Mouse (Mus musculus) ES-Bruce4 (cell line): ENCODE results near the gene Zbtb20. TPM values are rescaled to one million over a fixed set of nuclear protein-coding genes. Genes with fewer than 3 reads are reported as not detected.

Experiments used
- H3K27ac ChIP-seq: 2 replicates; pipeline ENCODE4 v1.5.1; 2012; ENCODE audit warnings: low read length, inconsistent platforms; ENCODE audit not compliant: insufficient read depth
- H3K27me3 ChIP-seq: 2 replicates; pipeline ENCODE4 v1.6.1; 2012; ENCODE audit warnings: mild to moderate bottlenecking, low read length, inconsistent platforms; ENCODE audit not compliant: control insufficient read depth, poor library complexity, insufficient read depth, severe bottlenecking
- H3K36me3 ChIP-seq: 2 replicates; pipeline ENCODE4 v1.6.1; 2012; ENCODE audit warnings: inconsistent platforms, mild to moderate bottlenecking, low read length, moderate library complexity; ENCODE audit not compliant: control insufficient read depth, poor library complexity, insufficient read depth, severe bottlenecking
- H3K4me1 ChIP-seq: one replicate; pipeline ENCODE4 v1.8.1; 2011; ENCODE audit warnings: low read length; ENCODE audit not compliant: control insufficient read depth, insufficient read depth
- H3K4me3 ChIP-seq: 2 replicates; pipeline ENCODE4 v1.5.1; 2011; ENCODE audit warnings: low read depth, mild to moderate bottlenecking, low read length
- H3K9ac ChIP-seq: 2 replicates; pipeline ENCODE4 v1.6.1; 2012; ENCODE audit warnings: low read depth, mild to moderate bottlenecking, inconsistent platforms; ENCODE audit not compliant: poor library complexity, severe bottlenecking
- H3K9me3 ChIP-seq: replicated peaks from 2 replicates; pipeline ENCODE4 v1.6.1; 2012; ENCODE audit warnings: mild to moderate bottlenecking, low read length, inconsistent platforms; ENCODE audit not compliant: control insufficient read depth, poor library complexity, insufficient read depth, severe bottlenecking
- CTCF ChIP-seq: IDR thresholded peaks from one replicate; pipeline ENCODE4 v1.8.1; 2011; ENCODE audit warnings: low read depth, low read length
- EP300 ChIP-seq: IDR thresholded peaks from 2 replicates; pipeline ENCODE4 v1.6.1; 2011; ENCODE audit warnings: low read depth, low read length; ENCODE audit not compliant: insufficient read depth
- POLR2A ChIP-seq: IDR thresholded peaks from one replicate; pipeline ENCODE4 v1.8.1; 2011; ENCODE audit warnings: low read length; ENCODE audit not compliant: insufficient read depth
- polyA plus RNA-seq: library from polyadenylated mRNA; stranded (reverse); fragments of >200 nt; gene quantifications from 2 replicates; pipeline ENCODE4 v1.2.4, GENCODE M21; 2011; ENCODE audit warnings: low read depth; ENCODE audit not compliant: missing spikeins, insufficient read depth, insufficient read length

Zbtb20 gene
- polyA plus RNA-seq, 1 experiment = 9.9 TPM

GRCm38 (mm10) chr16:43324009-43324408 is 448.3 kb downstream of the Zbtb20 start:
- no peak overlapping the region for H3K27ac ChIP-seq
- H3K4me1 ChIP-seq = no peaks in the 10 kb centered on the region
- TF ChIP-seq CTCF (no peak), EP300 (no peak), POLR2A (no peak)
- H3K27me3 ChIP-seq = no peaks in the 10 kb centered on the region; the same call in 1 of the 2 replicates
- no peak overlapping the region for H3K4me3 ChIP-seq
- H3K9me3 ChIP-seq = no peaks in the 10 kb centered on the region
- H3K9ac ChIP-seq = no peak overlapping the region
- no peaks in the 10 kb centered on the region for H3K36me3 ChIP-seq

- H3K4me1 ChIP-seq = no peaks in the 10 kb centered on the region
- TF ChIP-seq CTCF = no peak
- TF ChIP-seq EP300 = no peak
- no peak for TF ChIP-seq POLR2A
- no peak overlapping the region for H3K4me3 ChIP-seq
- H3K9ac ChIP-seq = no peak overlapping the region
- H3K36me3 ChIP-seq = no peaks in the 10 kb centered on the region
- no peaks in the 10 kb centered on the region for H3K9me3 ChIP-seq
- no peak overlapping the region for H3K27ac ChIP-seq
- no peaks in the 10 kb centered on the region; the same call in 1 of the 2 replicates for H3K27me3 ChIP-seq
Observed at GRCm38 (mm10) chr16:43328221-43328620, 452.5 kb downstream of the Zbtb20 start.

GRCm38 (mm10) chr16:43330206-43330605 is 454.5 kb downstream of the Zbtb20 start:
- H3K36me3 ChIP-seq = no peaks in the 10 kb centered on the region
- no peak overlapping the region for H3K9ac ChIP-seq
- no peaks in the 10 kb centered on the region for H3K4me1 ChIP-seq
- H3K27me3 ChIP-seq = no peaks in the 10 kb centered on the region; the same call in 1 of the 2 replicates
- no peaks in the 10 kb centered on the region for H3K9me3 ChIP-seq
- TF ChIP-seq POLR2A (no peak), EP300 (no peak), CTCF (no peak)
- H3K4me3 ChIP-seq = no peak overlapping the region
- H3K27ac ChIP-seq = no peak overlapping the region

GRCm38 (mm10) chr16:43331440-43331839 is 455.8 kb downstream of the Zbtb20 start:
- H3K4me3 ChIP-seq = no peak overlapping the region
- no peaks in the 10 kb centered on the region for H3K9me3 ChIP-seq
- no peaks in the 10 kb centered on the region; the same call in 1 of the 2 replicates for H3K27me3 ChIP-seq
- H3K9ac ChIP-seq = no peak overlapping the region
- no peak overlapping the region for H3K27ac ChIP-seq
- no peaks in the 10 kb centered on the region for H3K36me3 ChIP-seq
- no peak for TF ChIP-seq EP300
- no peak for TF ChIP-seq CTCF
- no peak for TF ChIP-seq POLR2A
- no peaks in the 10 kb centered on the region for H3K4me1 ChIP-seq

GRCm38 (mm10) chr16:43332734-43333133 is 457.1 kb downstream of the Zbtb20 start:
- Histone ChIP-seq H3K36me3 (no peaks in the 10 kb centered on the region), H3K4me3 (no peak overlapping the region), H3K9ac (no peak overlapping the region), H3K27ac (no peak overlapping the region), H3K27me3 (no peaks in the 10 kb centered on the region; the same call in 1 of the 2 replicates), H3K4me1 (no peaks in the 10 kb centered on the region), H3K9me3 (no peaks in the 10 kb centered on the region)
- TF ChIP-seq CTCF (no peak), POLR2A (no peak), EP300 (no peak)

GRCm38 (mm10) chr16:43333265-43333664 is 457.6 kb downstream of the Zbtb20 start:
- Histone ChIP-seq H3K27ac (no peak overlapping the region), H3K9ac (no peak overlapping the region), H3K4me3 (no peak overlapping the region), H3K9me3 (no peaks in the 10 kb centered on the region), H3K27me3 (no peaks in the 10 kb centered on the region; the same call in 1 of the 2 replicates), H3K36me3 (no peaks in the 10 kb centered on the region), H3K4me1 (no peaks in the 10 kb centered on the region)
- TF ChIP-seq CTCF (no peak), EP300 (no peak), POLR2A (no peak)
